Mouse (Mus musculus) spleen, adult 10 weeks (tissue): Measurements from ENCODE around the gene Gm9195. TPM values are rescaled to one million over a fixed set of nuclear protein-coding genes. Genes with fewer than 3 reads are reported as not detected.

ENCODE experiments used
- polyA plus RNA-seq: library from polyadenylated mRNA; stranded (reverse); fragments of 350-450 nt; fragmentation: Illumina TruSeq; extraction: RNeasy Lipid Tissue Mini Kit (QIAGEN cat#74804); gene quantifications from one replicate; pipeline ENCODE4 v1.2.3, GENCODE M21; 2015; ENCODE audit warnings: low replicate concordance; ENCODE audit not compliant: insufficient read depth

Gm9195 gene
- polyA plus RNA-seq = not detected

DNA sequence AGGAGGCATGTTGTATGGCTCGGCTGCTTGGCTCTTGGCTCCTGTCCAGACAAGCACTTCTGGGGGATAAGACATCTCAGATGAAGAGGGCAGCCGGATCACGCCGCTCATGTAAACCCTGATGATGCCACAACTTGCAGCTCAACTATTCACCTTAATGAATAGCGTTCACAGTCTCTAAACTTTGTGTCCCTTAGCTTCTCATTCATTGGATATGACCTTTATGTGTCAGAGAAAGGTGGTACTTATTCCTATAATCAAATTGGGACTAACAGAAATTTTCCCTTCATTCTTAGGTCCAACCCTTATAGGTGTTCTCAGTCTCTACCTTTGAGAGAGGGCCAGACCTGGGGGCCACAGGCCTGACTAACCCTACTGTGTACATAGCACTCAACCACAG, at the start of gene Gm9195:
Gene Gm9195 (minus strand): TSS at position 101 of the 400 bp plus-strand sequence.

Other genes starting within 250 kb of the Gm9195 start
- 60.3 TPM for gene Fndc3a, start 218.2 kb upstream of the Gm9195 start, polyA plus RNA-seq